ENCODE assay signal across 9 mouse cellular contexts in genomic region chr1:88424602-88425252, GRCm38 (mm10). TPM values are rescaled to one million over a fixed set of nuclear protein-coding genes. Genes with fewer than 3 reads are reported as not detected.
DNase-seq lines count a peak whose midpoint lies in the region; ATAC-seq and TF ChIP-seq lines count a peak whose summit lies in the region.
"Had no signal": no experiment of that assay in that cellular context is flagged by ENCODE, and none has a peak within 500 bp of the region (broad histone marks: within the 10 kb centered on the region; RNA-seq: fewer than 3 reads in every experiment).

No protein-coding gene starts in this region.

- peak; percentile 68 for DNase-seq in R1 (ENCODE audit: low read depth, low spot score)
- peak; percentile 76 to 88 for DNase-seq in cerebellum, adult 2 months
- DNase-seq in forelimb bud, embryonic 11.5 days (ENCODE audit: low read depth, low spot score), result peak; percentile 82
- peak; percentile 91 for DNase-seq in hindbrain, embryonic 14.5 days (ENCODE audit: low spot score)
- DNase-seq in left cerebral cortex, adult 11 months (ENCODE audit: low spot score), result peak; percentile 55
- peak; percentile 81 for DNase-seq in right cerebral cortex, postnatal 14 days
- peak; percentile 84 for DNase-seq in urinary bladder, postnatal 14 days (ENCODE audit: low spot score)

- no peak for TF ChIP-seq POLR2A in cerebellum, adult 2 months (IDR thresholded peaks at IDR 0.05; ENCODE audit: borderline replicate concordance, insufficient read depth, low read length)

- peak; percentile 99 for TF ChIP-seq CTCF in cerebellum, adult 2 months (IDR thresholded peaks at IDR 0.05; ENCODE audit: borderline replicate concordance, insufficient read depth, low read depth, low read length)

- no peaks in the 10 kb centered on the region for H3K36me3 ChIP-seq in hindbrain, embryonic 14.5 days (replicated peaks; ENCODE audit: control insufficient read depth, insufficient read depth)
- H3K36me3 ChIP-seq: midbrain, embryonic 12.5 days had no signal

- no peak overlapping the region for H3K9ac ChIP-seq in hindbrain, embryonic 14.5 days
- H3K9ac ChIP-seq: midbrain, embryonic 12.5 days had no signal

- H3K4me1 ChIP-seq in cerebellum, adult 2 months (ENCODE audit: control insufficient read depth, insufficient read depth, low read length), result no peaks in the 10 kb centered on the region
- H3K4me1 ChIP-seq in hindbrain, embryonic 14.5 days (replicated peaks; ENCODE audit: control insufficient read depth, insufficient read depth, low read length), result peaks cover 6% of the 10 kb centered on the region

- no peak overlapping the region for H3K4me3 ChIP-seq in cerebellum, adult 2 months (replicated peaks; ENCODE audit: insufficient read depth, low read depth, low read length)
- H3K4me3 ChIP-seq in hindbrain, embryonic 14.5 days (replicated peaks; ENCODE audit: low read length), result no peak overlapping the region
- H3K4me3 ChIP-seq: midbrain, embryonic 12.5 days had no signal

- 24% methylated on average over 8 of the region's 8 CpGs for WGBS in cerebellum, adult 2 months
- 26% methylated on average over 8 of the region's 8 CpGs for WGBS in hindbrain, embryonic 14.5 days

- ATAC-seq in hindbrain, embryonic 14.5 days (ENCODE audit: low FRiP score), result peak; percentile 77; the same call in 1 of the 2 replicates
- ATAC-seq in megakaryocyte-erythroid progenitor cell, adult 5-6 weeks (replicated peaks; ENCODE audit: low FRiP score, low TSS enrichment, poor library complexity, severe bottlenecking), result peak; percentile 84

- H3K27me3 ChIP-seq in cerebellum, adult 2 months (ENCODE audit: control insufficient read depth, insufficient read depth, low read length), result no peaks in the 10 kb centered on the region
- H3K27me3 ChIP-seq in hindbrain, embryonic 14.5 days (ENCODE audit: control insufficient read depth, insufficient read depth, low read length), result no peaks in the 10 kb centered on the region
- H3K27me3 ChIP-seq: midbrain, embryonic 12.5 days had no signal

- H3K4me2 ChIP-seq in hindbrain, embryonic 14.5 days (replicated peaks), result no peak overlapping the region; the same call in 1 of the 2 replicates
- H3K4me2 ChIP-seq: midbrain, embryonic 12.5 days had no signal

- H3K9me3 ChIP-seq in hindbrain, embryonic 14.5 days (ENCODE audit: control insufficient read depth, low read length), result no peaks in the 10 kb centered on the region
- H3K9me3 ChIP-seq: midbrain, embryonic 12.5 days had no signal

- H3K27ac ChIP-seq in cerebellum, adult 2 months (ENCODE audit: insufficient read depth, low read length), result no peak overlapping the region
- H3K27ac ChIP-seq in hindbrain, embryonic 14.5 days, result no peak overlapping the region
- H3K27ac ChIP-seq: midbrain, embryonic 12.5 days had no signal

RNA-seq across cellular contexts. Expression of gene Spp2, which starts 18.0 kb away (rescaled TPM):
- polyA plus RNA-seq in cerebellum, adult 2 months (2012; rRNA removed), result 0.24 and 0.34 TPM in 2 replicates
- polyA plus RNA-seq in hindbrain, embryonic 14.5 days (2014; fragmentation: Nextera tagmentation; extraction: Ambion mirVana), result 0.64 TPM in 1 of 2 replicates, not detected in the other
- total RNA-seq in megakaryocyte-erythroid progenitor cell, adult 5-6 weeks (2014; fragmentation: Nextera tagmentation), result not detected in 2 replicates
- not detected in 2 replicates for total RNA-seq in megakaryocyte-erythroid progenitor cell, adult 5-6 weeks (2017)
- polyA plus RNA-seq: midbrain, embryonic 12.5 days had no signal
